Mouse (Mus musculus): ENCODE data around the gene Nusap1. TPM values are rescaled to one million over a fixed set of nuclear protein-coding genes. Genes with fewer than 3 reads are reported as not detected.
A peak's percentile ranks its signal among the peaks of the same experiment; 100 is the strongest.

Nusap1 gene
- total and polyA plus RNA-seq, 3 experiments: 2.2 to 138 (median 54.7) TPM

GRCm38 (mm10) chr2:119674525-119675214 is 56.6 kb downstream of the Nusap1 start, which contains the start of gene Rtf1:
Gene Rtf1 (plus strand): TSS chr2:119675068.
- Histone ChIP-seq H3K9me3 (replicated peaks) (no peaks in the 10 kb centered on the region), H3K27me3 (ENCODE audit: insufficient read depth, low read length) (no peaks in the 10 kb centered on the region), H3K4me3 (ENCODE audit: low read depth, low read length) (peak within 1 kb of the TSS; percentile 99), H3K4me1 (ENCODE audit: insufficient read depth, low read depth, low read length) (peaks cover 20% of the 10 kb centered on the region), H3K36me3 (replicated peaks) (peaks cover 19% of the 10 kb centered on the region)
- peak; percentile 92 for ATAC-seq (ENCODE audit: extremely low read depth, insufficient number of reproducible peaks, low FRiP score, poor library complexity, severe bottlenecking)
- peak; percentile 77 for DNase-seq (ENCODE audit: low spot score)
- no peak for TF ChIP-seq GATA1 (IDR thresholded peaks at IDR 0.05; ENCODE audit: borderline replicate concordance, low read length)
- no peak for TF ChIP-seq GATA2 (IDR thresholded peaks at IDR 0.05; ENCODE audit: borderline replicate concordance, low read depth, low read length)
- no peak for TF ChIP-seq CTCF (IDR thresholded peaks at IDR 0.05; ENCODE audit: low read depth, low read length)
- no peak for TF ChIP-seq TAL1 (conservative IDR thresholded peaks at IDR 0.05; ENCODE audit: low read depth, low read length)
- no peak for TF ChIP-seq POLR2AphosphoS5 (IDR thresholded peaks at IDR 0.05; ENCODE audit: insufficient replicate concordance, low read depth, low read length)

GRCm38 (mm10) chr2:119675215-119675784 is 57.2 kb downstream of the Nusap1 start:
- ATAC-seq (ENCODE audit: extremely low read depth, insufficient number of reproducible peaks, low FRiP score, poor library complexity, severe bottlenecking) (no peak), DNase-seq (ENCODE audit: low spot score) (peak; percentile 50)
- Histone ChIP-seq H3K9me3 (replicated peaks) (no peaks in the 10 kb centered on the region), H3K4me3 (ENCODE audit: low read depth, low read length) (peak overlapping the region; percentile 99), H3K4me1 (ENCODE audit: insufficient read depth, low read depth, low read length) (peaks cover 20% of the 10 kb centered on the region), H3K27me3 (ENCODE audit: insufficient read depth, low read length) (no peaks in the 10 kb centered on the region), H3K36me3 (replicated peaks) (peaks cover 22% of the 10 kb centered on the region)
- TF ChIP-seq GATA2 (IDR thresholded peaks at IDR 0.05; ENCODE audit: borderline replicate concordance, low read depth, low read length): no peak
- TF ChIP-seq POLR2AphosphoS5 (IDR thresholded peaks at IDR 0.05; ENCODE audit: insufficient replicate concordance, low read depth, low read length): no peak
- no peak for TF ChIP-seq CTCF (IDR thresholded peaks at IDR 0.05; ENCODE audit: low read depth, low read length)
- no peak for TF ChIP-seq GATA1 (IDR thresholded peaks at IDR 0.05; ENCODE audit: borderline replicate concordance, low read length)
- TF ChIP-seq TAL1 (conservative IDR thresholded peaks at IDR 0.05; ENCODE audit: low read depth, low read length): no peak

DNA sequence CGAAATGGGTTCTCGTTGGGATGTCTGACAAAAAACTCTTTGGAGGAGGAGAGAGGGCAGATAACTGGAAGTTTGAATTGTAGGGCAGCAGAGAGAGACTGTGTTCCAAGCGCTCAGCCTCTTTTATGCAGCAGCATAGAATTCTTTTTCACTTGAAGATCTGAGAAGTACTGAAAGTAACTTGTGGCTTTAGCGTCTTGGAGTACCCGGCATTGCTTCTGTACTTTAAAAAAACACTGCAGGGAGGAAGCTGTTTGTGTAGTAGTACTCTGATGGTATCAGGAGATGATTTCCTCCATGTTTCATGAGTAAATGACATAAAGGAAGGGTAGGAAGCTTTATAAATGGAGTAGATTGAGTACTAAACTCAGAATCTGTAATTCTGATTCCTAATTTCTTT is 57.7 kb downstream of the Nusap1 start:
- no peak for ATAC-seq (ENCODE audit: extremely low read depth, insufficient number of reproducible peaks, low FRiP score, poor library complexity, severe bottlenecking)
- Histone ChIP-seq H3K4me1 (ENCODE audit: insufficient read depth, low read depth, low read length) (peaks cover 20% of the 10 kb centered on the region), H3K36me3 (replicated peaks) (peaks cover 25% of the 10 kb centered on the region), H3K27me3 (ENCODE audit: insufficient read depth, low read length) (no peaks in the 10 kb centered on the region), H3K9me3 (replicated peaks) (no peaks in the 10 kb centered on the region), H3K4me3 (ENCODE audit: low read depth, low read length) (peak overlapping the region; percentile 99)
- peak; percentile 5 for DNase-seq (ENCODE audit: low spot score)
- TF ChIP-seq POLR2AphosphoS5 (IDR thresholded peaks at IDR 0.05; ENCODE audit: insufficient replicate concordance, low read depth, low read length): no peak
- TF ChIP-seq CTCF (IDR thresholded peaks at IDR 0.05; ENCODE audit: low read depth, low read length): no peak
- no peak for TF ChIP-seq GATA1 (IDR thresholded peaks at IDR 0.05; ENCODE audit: borderline replicate concordance, low read length)
- no peak for TF ChIP-seq GATA2 (IDR thresholded peaks at IDR 0.05; ENCODE audit: borderline replicate concordance, low read depth, low read length)
- TF ChIP-seq TAL1 (conservative IDR thresholded peaks at IDR 0.05; ENCODE audit: low read depth, low read length): no peak

- Histone ChIP-seq H3K4me1 (ENCODE audit: insufficient read depth, low read depth, low read length) (peaks cover 2% of the 10 kb centered on the region; the same call in 1 of the 2 replicates), H3K36me3 (replicated peaks) (peaks cover 64% of the 10 kb centered on the region), H3K4me3 (ENCODE audit: low read depth, low read length) (no peak overlapping the region), H3K27me3 (ENCODE audit: insufficient read depth, low read length) (no peaks in the 10 kb centered on the region), H3K9me3 (replicated peaks) (0 out of 2 replicates have a peak, but pooled peaks cover 3% of the 10 kb centered on the region)
- ATAC-seq (ENCODE audit: extremely low read depth, insufficient number of reproducible peaks, low FRiP score, poor library complexity, severe bottlenecking) (no peak), DNase-seq (ENCODE audit: low spot score) (no peak)
- TF ChIP-seq POLR2AphosphoS5 (IDR thresholded peaks at IDR 0.05; ENCODE audit: insufficient replicate concordance, low read depth, low read length): no peak
- TF ChIP-seq GATA1 (IDR thresholded peaks at IDR 0.05; ENCODE audit: borderline replicate concordance, low read length): no peak
- TF ChIP-seq CTCF (IDR thresholded peaks at IDR 0.05; ENCODE audit: low read depth, low read length): no peak
- TF ChIP-seq GATA2 (IDR thresholded peaks at IDR 0.05; ENCODE audit: borderline replicate concordance, low read depth, low read length): no peak
- TF ChIP-seq TAL1 (conservative IDR thresholded peaks at IDR 0.05; ENCODE audit: low read depth, low read length): no peak
These were observed 65.6 kb downstream of the Nusap1 start for GRCm38 (mm10) chr2:119683706-119684105.

GRCm38 (mm10) chr2:119692003-119692701 is 74.1 kb downstream of the Nusap1 start:
- Histone ChIP-seq H3K27me3 (ENCODE audit: insufficient read depth, low read length) (no peaks in the 10 kb centered on the region), H3K4me1 (ENCODE audit: insufficient read depth, low read depth, low read length) (peaks cover 4% of the 10 kb centered on the region), H3K4me3 (ENCODE audit: low read depth, low read length) (no peak overlapping the region), H3K36me3 (replicated peaks) (peaks cover 59% of the 10 kb centered on the region), H3K9me3 (replicated peaks) (no peaks in the 10 kb centered on the region)
- ATAC-seq (ENCODE audit: extremely low read depth, insufficient number of reproducible peaks, low FRiP score, poor library complexity, severe bottlenecking) (no peak), DNase-seq (ENCODE audit: low spot score) (no peak)
- TF ChIP-seq GATA2 (IDR thresholded peaks at IDR 0.05; ENCODE audit: borderline replicate concordance, low read depth, low read length) (no peak), TAL1 (conservative IDR thresholded peaks at IDR 0.05; ENCODE audit: low read depth, low read length) (no peak)

- Histone ChIP-seq H3K27me3 (ENCODE audit: insufficient read depth, low read length) (no peaks in the 10 kb centered on the region), H3K4me3 (ENCODE audit: low read depth, low read length) (no peak overlapping the region), H3K4me1 (ENCODE audit: insufficient read depth, low read depth, low read length) (peaks cover 4% of the 10 kb centered on the region), H3K36me3 (replicated peaks) (peaks cover 57% of the 10 kb centered on the region), H3K9me3 (replicated peaks) (no peaks in the 10 kb centered on the region)
- TF ChIP-seq GATA1 (IDR thresholded peaks at IDR 0.05; ENCODE audit: borderline replicate concordance, low read length) (no peak), GATA2 (IDR thresholded peaks at IDR 0.05; ENCODE audit: borderline replicate concordance, low read depth, low read length) (no peak), TAL1 (conservative IDR thresholded peaks at IDR 0.05; ENCODE audit: low read depth, low read length) (no peak), CTCF (IDR thresholded peaks at IDR 0.05; ENCODE audit: low read depth, low read length) (no peak), POLR2AphosphoS5 (IDR thresholded peaks at IDR 0.05; ENCODE audit: insufficient replicate concordance, low read depth, low read length) (no peak)
- DNase-seq (ENCODE audit: low spot score): no peak
- ATAC-seq (ENCODE audit: extremely low read depth, insufficient number of reproducible peaks, low FRiP score, poor library complexity, severe bottlenecking): no peak
These were observed 76.7 kb downstream of the Nusap1 start for GRCm38 (mm10) chr2:119694826-119695225.

Measured in G1E (cell line).